Mouse (Mus musculus) liver, embryonic 14.5 days (tissue): ENCODE results near the gene Tdp2.

Experiments
- CTCF ChIP-seq: IDR thresholded peaks from 2 replicates; pipeline ENCODE4 v1.5.1; 2016; ENCODE audit warnings: antibody characterized with exemption, low read depth, control low read depth
- EP300 ChIP-seq: IDR thresholded peaks from 2 replicates; pipeline ENCODE4 v1.6.1; 2016; ENCODE audit warnings: antibody characterized with exemption, low read depth

- TF ChIP-seq CTCF (no peak), EP300 (no peak)
Observed at GRCm38 (mm10) chr13:24798686-24799085, 32.8 kb upstream of the Tdp2 start.
